Mouse (Mus musculus) central nervous system, embryonic 11.5 days (tissue): ENCODE data around the gene Olfr1055. TPM values are rescaled to one million over a fixed set of nuclear protein-coding genes. Genes with fewer than 3 reads are reported as not detected.

Source experiments
- polyA plus RNA-seq: library from polyadenylated mRNA; depleted of rRNA; stranded (reverse); fragments of >200 nt; gene quantifications from 2 replicates; pipeline ENCODE4 v1.2.3, GENCODE M21; 2012; rRNA removed

The Olfr1055 gene
- not detected in 2 replicates for polyA plus RNA-seq

GRCm38 (mm10) chr2:86350184-86350583 is at the start of gene Olfr1055:
Gene Olfr1055, minus strand, starts transcription at chr2:86350284.

GRCm38 (mm10) chr2:86388461-86388860 is 38.4 kb upstream of the Olfr1055 start, which contains the start of gene Olfr1058:
Gene Olfr1058, minus strand, starts transcription at chr2:86388561.

GRCm38 (mm10) chr2:86378293-86378692 is 28.2 kb upstream of the Olfr1055 start, which contains the start of gene Olfr1057:
Gene Olfr1057, minus strand, starts transcription at chr2:86378393.

GRCm38 (mm10) chr2:86362369-86362768 is 12.3 kb upstream of the Olfr1055 start, which contains the start of gene Olfr1056:
Gene Olfr1056, minus strand, starts transcription at chr2:86362469.

GRCm38 (mm10) chr2:86335333-86335732 is 14.8 kb downstream of the Olfr1055 start, which contains the start of gene Olfr1054:
Gene Olfr1054, minus strand, starts transcription at chr2:86335433.

GRCm38 (mm10) chr2:86315184-86315583 is 34.9 kb downstream of the Olfr1055 start, which contains the start of gene Olfr1053:
Gene Olfr1053, minus strand, starts transcription at chr2:86315284.

Other genes starting within 250 kb of the Olfr1055 start
- gene Olfr1039, start 214.4 kb downstream of the Olfr1055 start, polyA plus RNA-seq = not detected in 2 replicates
- not detected in 2 replicates for gene Olfr1040, start 203.6 kb downstream of the Olfr1055 start, polyA plus RNA-seq
- not detected in 2 replicates for gene Olfr1042, start 188.4 kb downstream of the Olfr1055 start, polyA plus RNA-seq
- gene Olfr1043, start 182.8 kb downstream of the Olfr1055 start, polyA plus RNA-seq = not detected in 2 replicates
- gene Olfr1044, start 172.5 kb downstream of the Olfr1055 start, polyA plus RNA-seq = not detected in 2 replicates
- not detected in 2 replicates for gene Olfr52, start 164.6 kb downstream of the Olfr1055 start, polyA plus RNA-seq
- gene Olfr1045, start 147.3 kb downstream of the Olfr1055 start, polyA plus RNA-seq = not detected in 2 replicates
- not detected in 2 replicates for gene Olfr1046, start 131.0 kb downstream of the Olfr1055 start, polyA plus RNA-seq
- gene Olfr1047, start 118.9 kb downstream of the Olfr1055 start, polyA plus RNA-seq = not detected in 2 replicates
- not detected in 2 replicates for gene Olfr1048, start 110.0 kb downstream of the Olfr1055 start, polyA plus RNA-seq
- gene Olfr1049, start 92.0 kb downstream of the Olfr1055 start, polyA plus RNA-seq = not detected in 2 replicates
- gene Olfr1051, start 71.2 kb downstream of the Olfr1055 start, polyA plus RNA-seq = not detected in 2 replicates
- not detected in 2 replicates for gene Olfr1052, start 57.8 kb downstream of the Olfr1055 start, polyA plus RNA-seq
- not detected in 2 replicates for gene Olfr1053, start 35.0 kb downstream of the Olfr1055 start, polyA plus RNA-seq
- not detected in 2 replicates for gene Olfr1054, start 14.9 kb downstream of the Olfr1055 start, polyA plus RNA-seq
- gene Olfr1056, start 12.2 kb upstream of the Olfr1055 start, polyA plus RNA-seq = not detected in 2 replicates
- gene Olfr1057, start 28.1 kb upstream of the Olfr1055 start, polyA plus RNA-seq = not detected in 2 replicates
- gene Olfr1058, start 38.3 kb upstream of the Olfr1055 start, polyA plus RNA-seq = not detected in 2 replicates
- not detected in 2 replicates for gene Olfr1061, start 63.8 kb upstream of the Olfr1055 start, polyA plus RNA-seq
- gene Olfr1062, start 76.5 kb upstream of the Olfr1055 start, polyA plus RNA-seq = not detected in 2 replicates
- gene Olfr1065, start 100.3 kb upstream of the Olfr1055 start, polyA plus RNA-seq = not detected in 2 replicates
- not detected in 2 replicates for gene Olfr1066, start 106.0 kb upstream of the Olfr1055 start, polyA plus RNA-seq
- not detected in 2 replicates for gene Olfr228, start 137.1 kb upstream of the Olfr1055 start, polyA plus RNA-seq
- gene Olfr1076, start 158.2 kb upstream of the Olfr1055 start, polyA plus RNA-seq = not detected in 2 replicates
- not detected in 2 replicates for gene Olfr1079, start 192.2 kb upstream of the Olfr1055 start, polyA plus RNA-seq
- not detected in 2 replicates for gene Olfr1080, start 208.0 kb upstream of the Olfr1055 start, polyA plus RNA-seq
- not detected in 2 replicates for gene Olfr1082, start 248.7 kb upstream of the Olfr1055 start, polyA plus RNA-seq